Mouse (Mus musculus) myocyte (in vitro differentiated cells): ENCODE measurements around the gene Podn. TPM values are rescaled to one million over a fixed set of nuclear protein-coding genes. Genes with fewer than 3 reads are reported as not detected.

ENCODE experiments used
- H3K27me3 ChIP-seq: one replicate; pipeline ENCODE4 v1.6.1; 2011; ENCODE audit not compliant: control insufficient read depth, insufficient read depth, insufficient read length
- H3K36me3 ChIP-seq: one replicate; pipeline ENCODE4 v1.6.1; 2011; ENCODE audit not compliant: control insufficient read depth, insufficient read depth
- H3K4me2 ChIP-seq: one replicate; pipeline ENCODE4 v1.6.1; 2011; ENCODE audit warnings: low read depth, control low read depth
- H3K4me3 ChIP-seq: one replicate; pipeline ENCODE4 v1.5.1; 2011; ENCODE audit warnings: mild to moderate bottlenecking, control low read depth, moderate library complexity
- H3K79me2 ChIP-seq: one replicate; pipeline ENCODE4 v1.6.1; 2011; ENCODE audit not compliant: control insufficient read depth, insufficient read depth
- H3ac ChIP-seq: one replicate; pipeline ENCODE4 v1.6.1; 2011; ENCODE audit not compliant: control insufficient read depth, insufficient read length
- CEBPB ChIP-seq: IDR thresholded peaks from 2 replicates; pipeline ENCODE4 v1.6.1; 2011; ENCODE audit warnings: mild to moderate bottlenecking, moderate library complexity; ENCODE audit not compliant: poor library complexity, insufficient read depth, severe bottlenecking
- E2F4 ChIP-seq: IDR thresholded peaks from one replicate; pipeline ENCODE4 v1.6.1; 2011; ENCODE audit warnings: mild to moderate bottlenecking, control low read depth, moderate library complexity; ENCODE audit not compliant: insufficient read depth
- MAX ChIP-seq: IDR thresholded peaks from one replicate; pipeline ENCODE4 v1.6.1; 2011; ENCODE audit warnings: low read depth, mild to moderate bottlenecking, control low read depth
- MYOD1 ChIP-seq, 3 experiments: IDR thresholded peaks; one replicate each; pipeline ENCODE4 v1.6.1; 2011; ENCODE audit warnings: control low read depth in 2 of 3, low read depth in 2 of 3, mild to moderate bottlenecking in 2 of 3, moderate library complexity in 1 of 3; ENCODE audit not compliant: insufficient read length in 2 of 3, control insufficient read depth in 1 of 3
- MYOG ChIP-seq, 3 experiments: IDR thresholded peaks; one replicate each; pipeline ENCODE4 v1.6.1; 2011; ENCODE audit warnings: control low read depth in 2 of 3, low read depth in 2 of 3, mild to moderate bottlenecking in 2 of 3; ENCODE audit not compliant: insufficient read length in 2 of 3, control insufficient read depth in 1 of 3, insufficient read depth in 1 of 3
- POLR2A ChIP-seq: IDR thresholded peaks from one replicate; pipeline ENCODE4 v1.6.1; 2011; ENCODE audit warnings: low read depth, mild to moderate bottlenecking, control low read depth, moderate library complexity; ENCODE audit not compliant: insufficient read length
- POLR2AphosphoS2 ChIP-seq: IDR thresholded peaks from one replicate; pipeline ENCODE4 v1.6.1; 2011; ENCODE audit warnings: low read depth, control low read depth; ENCODE audit not compliant: insufficient read length
- REST ChIP-seq: IDR thresholded peaks from one replicate; pipeline ENCODE4 v1.6.1; 2011; ENCODE audit warnings: mild to moderate bottlenecking, control low read depth, moderate library complexity; ENCODE audit not compliant: insufficient read depth, insufficient read length
- SRF ChIP-seq: IDR thresholded peaks from one replicate; pipeline ENCODE4 v1.6.1; 2011; ENCODE audit warnings: low read depth; ENCODE audit not compliant: control insufficient read depth, insufficient read length
- TCF12 ChIP-seq: IDR thresholded peaks from one replicate; pipeline ENCODE4 v1.6.1; 2011; ENCODE audit warnings: mild to moderate bottlenecking, control low read depth; ENCODE audit not compliant: poor library complexity, insufficient read depth, severe bottlenecking
- TCF3 ChIP-seq: IDR thresholded peaks from one replicate; pipeline ENCODE4 v1.6.1; 2011; ENCODE audit warnings: low read depth, control low read depth; ENCODE audit not compliant: insufficient read length
- USF1 ChIP-seq: IDR thresholded peaks from one replicate; pipeline ENCODE4 v1.6.1; 2011; ENCODE audit warnings: low read depth, mild to moderate bottlenecking, control low read depth, moderate library complexity
- polyA plus RNA-seq: library from polyadenylated mRNA; unstranded; fragments of >200 nt; fragmentation: generic; extraction: Trizol; gene quantifications from one replicate; pipeline ENCODE4 v1.2.1, GENCODE M21; 2012; ENCODE audit warnings: missing spikeins

The Podn gene
- polyA plus RNA-seq, 1 experiment, result 0.10 TPM

DNA sequence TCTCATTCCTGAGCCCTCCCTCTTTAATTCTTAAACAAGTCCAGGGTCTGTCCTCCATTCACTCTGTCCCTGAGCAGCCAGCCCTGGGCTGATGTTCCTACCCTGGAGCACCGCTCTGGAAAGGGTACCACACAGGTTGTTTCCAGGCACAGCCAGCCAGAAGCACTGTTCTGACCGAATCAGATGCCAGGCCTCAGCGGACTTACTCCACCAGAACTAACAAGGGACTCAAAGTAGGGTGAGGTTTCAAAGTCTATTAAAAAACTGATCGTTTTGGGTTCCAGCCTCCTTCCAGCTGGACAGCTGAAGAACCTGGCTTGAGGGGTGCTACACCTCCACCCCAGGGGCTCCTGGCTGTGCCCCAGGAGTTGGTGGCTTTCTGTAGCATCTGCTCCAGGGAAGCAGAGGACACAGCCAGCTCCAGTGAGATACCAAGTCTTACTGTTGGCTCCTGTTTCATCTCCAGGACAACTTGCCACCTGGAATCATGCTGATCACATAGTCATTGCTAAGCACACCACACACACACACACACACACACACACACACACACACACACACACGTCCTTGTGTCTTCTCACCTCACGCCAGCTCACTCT, 116.1 kb downstream of the Podn start:
- TF ChIP-seq SRF, result no peak
- Histone ChIP-seq H3K4me2 (no peak overlapping the region), H3K36me3 (no peaks in the 10 kb centered on the region), H3K4me3 (no peak overlapping the region), H3K79me2 (no peaks in the 10 kb centered on the region), H3ac (no peak overlapping the region), H3K27me3 (peaks cover 12% of the 10 kb centered on the region)

- no peak overlapping the region for H3K4me2 ChIP-seq
- no peak overlapping the region for H3ac ChIP-seq
- TF ChIP-seq USF1, result no peak
- no peak for TF ChIP-seq REST
- no peak for TF ChIP-seq E2F4
- TF ChIP-seq SRF, result no peak
- H3K27me3 ChIP-seq, result peaks cover 12% of the 10 kb centered on the region
- H3K4me3 ChIP-seq, result no peak overlapping the region
- H3K36me3 ChIP-seq, result no peaks in the 10 kb centered on the region
- H3K79me2 ChIP-seq, result no peaks in the 10 kb centered on the region
These were observed 116.7 kb downstream of the Podn start for GRCm38 (mm10) chr4:107979530-107979929.

- H3K79me2 ChIP-seq, result no peaks in the 10 kb centered on the region
- H3K36me3 ChIP-seq, result no peaks in the 10 kb centered on the region
- no peak overlapping the region for H3K4me3 ChIP-seq
- no peak for TF ChIP-seq USF1
- TF ChIP-seq MYOG (IDR thresholded peaks at IDR 0.05; ENCODE audit: control insufficient read depth in 1 of 3, insufficient read depth in 1 of 3, insufficient read length in 2 of 3, low read depth in 2 of 3), result no peak
- TF ChIP-seq MAX, result no peak
- TF ChIP-seq CEBPB, result no peak
- TF ChIP-seq E2F4, result no peak
- no peak for TF ChIP-seq MYOD1 (IDR thresholded peaks at IDR 0.05; ENCODE audit: control insufficient read depth in 1 of 3, insufficient read length in 2 of 3, low read depth in 2 of 3)
- TF ChIP-seq REST, result no peak
- TF ChIP-seq TCF3, result no peak
- no peak for TF ChIP-seq POLR2AphosphoS2
- no peak for TF ChIP-seq TCF12
- TF ChIP-seq POLR2A, result no peak
- TF ChIP-seq SRF, result no peak
- H3K27me3 ChIP-seq, result peaks cover 12% of the 10 kb centered on the region
- H3K4me2 ChIP-seq, result no peak overlapping the region
- H3ac ChIP-seq, result no peak overlapping the region
These were observed 118.7 kb downstream of the Podn start for GRCm38 (mm10) chr4:107977593-107977992.

GRCm38 (mm10) chr4:107975004-107975403, 121.2 kb downstream of the Podn start:
- H3K4me3 ChIP-seq, result no peak overlapping the region
- TF ChIP-seq MAX (no peak), MYOD1 (IDR thresholded peaks at IDR 0.05; ENCODE audit: control insufficient read depth in 1 of 3, insufficient read length in 2 of 3, low read depth in 2 of 3) (peak in 2 of 3 experiments; percentile 40 to 63), TCF12 (no peak), POLR2A (no peak), TCF3 (no peak), SRF (no peak), REST (no peak), MYOG (IDR thresholded peaks at IDR 0.05; ENCODE audit: control insufficient read depth in 1 of 3, insufficient read depth in 1 of 3, insufficient read length in 2 of 3, low read depth in 2 of 3) (peak in 1 of 3 experiments; percentile 59), CEBPB (no peak), POLR2AphosphoS2 (no peak), E2F4 (no peak), USF1 (no peak)
- H3K36me3 ChIP-seq, result no peaks in the 10 kb centered on the region
- H3ac ChIP-seq, result no peak overlapping the region
- peaks cover 12% of the 10 kb centered on the region for H3K27me3 ChIP-seq
- no peak overlapping the region for H3K4me2 ChIP-seq
- no peaks in the 10 kb centered on the region for H3K79me2 ChIP-seq

- Histone ChIP-seq H3K4me3 (no peak overlapping the region), H3K36me3 (no peaks in the 10 kb centered on the region), H3K4me2 (no peak overlapping the region), H3K79me2 (no peaks in the 10 kb centered on the region), H3ac (no peak overlapping the region), H3K27me3 (peaks cover 12% of the 10 kb centered on the region)
- TF ChIP-seq E2F4 (no peak), MYOG (IDR thresholded peaks at IDR 0.05; ENCODE audit: control insufficient read depth in 1 of 3, insufficient read depth in 1 of 3, insufficient read length in 2 of 3, low read depth in 2 of 3) (no peak)
These were observed 121.7 kb downstream of the Podn start for GRCm38 (mm10) chr4:107974527-107974926.
